Mouse (Mus musculus) central nervous system, embryonic 14 days (tissue): Measurements from ENCODE around the gene 9130023H24Rik. TPM values are rescaled to one million over a fixed set of nuclear protein-coding genes. Genes with fewer than 3 reads are reported as not detected.

Experiments
- polyA plus RNA-seq: library from polyadenylated mRNA; depleted of rRNA; stranded (reverse); fragments of >200 nt; gene quantifications from 2 replicates; pipeline ENCODE4 v1.2.3, GENCODE M21; 2012; rRNA removed

9130023H24Rik gene
- polyA plus RNA-seq, result 3.0 and 3.6 TPM in 2 replicates

GRCm38 (mm10) chr7:128237927-128238778 is at the start of gene 9130023H24Rik:
Gene 9130023H24Rik, minus strand, starts transcription at chr7:128238031.

GRCm38 (mm10) chr7:128265411-128265810 is 27.6 kb upstream of the 9130023H24Rik start, which contains the start of gene Slc5a2:
Gene Slc5a2, plus strand, starts transcription at chr7:128265657.

GRCm38 (mm10) chr7:128246496-128247391 is 8.9 kb upstream of the 9130023H24Rik start, which contains the start of gene Tgfb1i1:
Gene Tgfb1i1, plus strand, starts transcription at chr7:128246812.

DNA sequence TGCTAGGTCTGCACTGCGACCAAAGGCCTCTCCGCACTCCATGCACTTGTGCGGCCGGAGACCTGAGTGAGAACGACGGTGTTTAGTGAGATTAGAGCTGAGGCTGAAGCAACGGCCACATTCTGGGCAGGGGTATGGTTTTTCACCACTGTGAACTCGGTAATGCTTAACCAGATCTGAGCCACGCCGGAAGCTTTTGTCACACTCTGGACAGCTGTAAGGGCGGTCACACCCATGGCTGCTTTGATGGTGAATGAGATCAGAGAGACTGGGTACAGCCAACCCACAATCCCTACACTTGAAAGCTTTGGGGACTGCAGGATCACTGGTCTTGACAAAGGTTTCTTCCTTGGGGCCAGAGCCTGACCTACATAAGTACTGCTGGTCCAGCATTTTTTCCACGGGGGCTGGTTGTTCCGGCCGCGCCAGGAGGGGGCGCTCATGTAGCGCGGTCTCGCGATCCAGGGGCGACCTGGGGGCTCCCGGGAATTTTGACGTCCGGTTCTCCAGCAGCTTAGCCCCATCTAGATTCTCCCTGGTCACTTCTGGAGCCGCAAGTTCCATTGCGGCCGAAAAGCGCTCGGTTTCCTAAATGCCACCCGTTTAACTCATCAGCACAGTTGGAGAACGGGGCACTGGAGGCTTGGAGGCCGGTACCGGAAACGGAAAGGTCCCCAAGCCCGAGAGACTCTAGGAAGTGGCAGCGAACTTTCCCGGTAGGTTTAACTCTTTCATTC is 807 bp downstream of the 9130023H24Rik start, which contains the start of gene Armc5:
Gene Armc5 (plus strand): TSS at position 487 of the 737 bp plus-strand sequence.

GRCm38 (mm10) chr7:128206152-128206551 is 31.7 kb downstream of the 9130023H24Rik start, which contains the start of gene Cox6a2:
Gene Cox6a2, minus strand, starts transcription at chr7:128206387.

Other genes starting within 250 kb of the 9130023H24Rik start
- 7.0 and 10.3 TPM in 2 replicates for gene Pycard, start 244.2 kb downstream of the 9130023H24Rik start, polyA plus RNA-seq
- gene Trim72, start 234.1 kb downstream of the 9130023H24Rik start, polyA plus RNA-seq, result 0.64 and 4.6 TPM in 2 replicates
- 2.0 and 2.3 TPM in 2 replicates for gene Itgam, start 175.4 kb downstream of the 9130023H24Rik start, polyA plus RNA-seq
- gene Gm49368, start 175.3 kb downstream of the 9130023H24Rik start, polyA plus RNA-seq, result 0.01 and 0.05 TPM in 2 replicates
- gene Itgax, start 108.5 kb downstream of the 9130023H24Rik start, polyA plus RNA-seq, result 0.14 and 0.15 TPM in 2 replicates
- 0.04 TPM in 1 of 2 replicates, not detected in the other for gene Itgad, start 83.7 kb downstream of the 9130023H24Rik start, polyA plus RNA-seq
- gene Cox6a2, start 31.6 kb downstream of the 9130023H24Rik start, polyA plus RNA-seq, result 0.09 and 10.5 TPM in 2 replicates
- 12.8 and 15.7 TPM in 2 replicates for gene Armc5, start 689 bp downstream of the 9130023H24Rik start, polyA plus RNA-seq
- gene Tgfb1i1, start 8.8 kb upstream of the 9130023H24Rik start, polyA plus RNA-seq, result 13.1 and 23.1 TPM in 2 replicates
- 0.04 and 0.06 TPM in 2 replicates for gene Slc5a2, start 27.6 kb upstream of the 9130023H24Rik start, polyA plus RNA-seq
- 25.4 and 34.0 TPM in 2 replicates for gene BC017158, start 60.1 kb upstream of the 9130023H24Rik start, polyA plus RNA-seq
- gene Rgs10, start 180.7 kb upstream of the 9130023H24Rik start, polyA plus RNA-seq, result 29.2 and 31.3 TPM in 2 replicates
- gene Tial1, start 223.7 kb upstream of the 9130023H24Rik start, polyA plus RNA-seq, result 182 and 193 TPM in 2 replicates